Mouse (Mus musculus): Measurements from ENCODE around the gene Enpp4. TPM values are rescaled to one million over a fixed set of nuclear protein-coding genes. Genes with fewer than 3 reads are reported as not detected.
A peak's percentile ranks its signal among the peaks of the same experiment; 100 is the strongest.

Gene Enpp4
- polyA plus RNA-seq, 1 experiment from 2014 or later, result 2.9 TPM

GRCm38 (mm10) chr17:44078631-44079350 is 26.8 kb downstream of the Enpp4 start, which contains the start of gene Enpp5:
Gene Enpp5, plus strand, starts transcription at chr17:44078813.
- Histone ChIP-seq H3K27me3 (ENCODE audit: poor library complexity, severe bottlenecking) (peaks cover 15% of the 10 kb centered on the region), H3K4me3 (peak within 1 kb of the TSS; percentile 63), H3K36me3 (replicated peaks) (0 out of 2 replicates have a peak, but pooled peaks cover 8% of the 10 kb centered on the region), H3K27ac (peak within 1 kb of the TSS; percentile 78), H3K9me3 (no peaks in the 10 kb centered on the region), H3K4me1 (peaks cover 13% of the 10 kb centered on the region)
- WGBS, result under 1% methylated on average over 31 of the region's 31 CpGs
- peak; percentile 76 for DNase-seq (ENCODE audit: extremely low spot score, low spot score)

GRCm38 (mm10) chr17:44077843-44078160 is 27.8 kb downstream of the Enpp4 start:
- peaks cover 13% of the 10 kb centered on the region for H3K4me1 ChIP-seq
- 71% methylated on average over 2 of the region's 2 CpGs for WGBS
- H3K9me3 ChIP-seq, result no peaks in the 10 kb centered on the region
- peaks cover 15% of the 10 kb centered on the region for H3K27me3 ChIP-seq (ENCODE audit: poor library complexity, severe bottlenecking)
- no peak overlapping the region for H3K27ac ChIP-seq
- H3K36me3 ChIP-seq (replicated peaks), result 0 out of 2 replicates have a peak, but pooled peaks cover 8% of the 10 kb centered on the region
- no peak for DNase-seq (ENCODE audit: extremely low spot score, low spot score)
- no peak overlapping the region for H3K4me3 ChIP-seq

GRCm38 (mm10) chr17:44077146-44077842 is 28.3 kb downstream of the Enpp4 start:
- WGBS, result 86% methylated on average over 12 of the region's 12 CpGs
- Histone ChIP-seq H3K36me3 (replicated peaks) (0 out of 2 replicates have a peak, but pooled peaks cover 8% of the 10 kb centered on the region), H3K27ac (no peak overlapping the region), H3K4me1 (peaks cover 13% of the 10 kb centered on the region), H3K9me3 (no peaks in the 10 kb centered on the region), H3K4me3 (no peak overlapping the region), H3K27me3 (ENCODE audit: poor library complexity, severe bottlenecking) (peaks cover 15% of the 10 kb centered on the region)
- DNase-seq (ENCODE audit: extremely low spot score, low spot score), result no peak

- Histone ChIP-seq H3K4me1 (peaks cover 13% of the 10 kb centered on the region), H3K9me3 (no peaks in the 10 kb centered on the region), H3K27ac (no peak overlapping the region), H3K36me3 (replicated peaks) (0 out of 2 replicates have a peak, but pooled peaks cover 2% of the 10 kb centered on the region), H3K27me3 (ENCODE audit: poor library complexity, severe bottlenecking) (peaks cover 15% of the 10 kb centered on the region), H3K4me3 (no peak overlapping the region)
- WGBS, result 60% methylated on average over 6 of the region's 6 CpGs
- DNase-seq (ENCODE audit: extremely low spot score, low spot score), result peak; percentile 15
Measured at GRCm38 (mm10) chr17:44076051-44076680, 29.4 kb downstream of the Enpp4 start.

- Histone ChIP-seq H3K4me3 (no peak overlapping the region), H3K4me1 (peaks cover 13% of the 10 kb centered on the region), H3K27me3 (ENCODE audit: poor library complexity, severe bottlenecking) (peaks cover 15% of the 10 kb centered on the region), H3K9me3 (no peaks in the 10 kb centered on the region), H3K27ac (no peak overlapping the region), H3K36me3 (replicated peaks) (no peaks in the 10 kb centered on the region)
- WGBS, result 82% methylated on average over 3 of the region's 3 CpGs
- DNase-seq (ENCODE audit: extremely low spot score, low spot score), result no peak
Measured at GRCm38 (mm10) chr17:44075601-44076000, 30.0 kb downstream of the Enpp4 start.

- DNase-seq (ENCODE audit: extremely low spot score, low spot score), result no peak
- H3K27ac ChIP-seq, result no peak overlapping the region
- no peaks in the 10 kb centered on the region for H3K36me3 ChIP-seq (replicated peaks)
Measured at GRCm38 (mm10) chr17:44071680-44072079, 33.9 kb downstream of the Enpp4 start.

GRCm38 (mm10) chr17:44068876-44069275 is 36.7 kb downstream of the Enpp4 start:
- H3K4me3 ChIP-seq, result no peak overlapping the region
- no peaks in the 10 kb centered on the region for H3K27me3 ChIP-seq (ENCODE audit: poor library complexity, severe bottlenecking)
- 84% methylated on average over 6 of the region's 6 CpGs for WGBS
- no peak for DNase-seq (ENCODE audit: extremely low spot score, low spot score)
- no peak overlapping the region for H3K27ac ChIP-seq
- no peaks in the 10 kb centered on the region for H3K36me3 ChIP-seq (replicated peaks)
- H3K9me3 ChIP-seq, result no peaks in the 10 kb centered on the region
- no peaks in the 10 kb centered on the region for H3K4me1 ChIP-seq

More at GRCm38 (mm10) chr17:44071680-44072079, 33.9 kb downstream of the Enpp4 start:
- Histone ChIP-seq H3K4me1 (no peaks in the 10 kb centered on the region), H3K4me3 (no peak overlapping the region), H3K9me3 (no peaks in the 10 kb centered on the region), H3K27me3 (ENCODE audit: poor library complexity, severe bottlenecking) (no peaks in the 10 kb centered on the region)

- H3K9me3 ChIP-seq, result no peaks in the 10 kb centered on the region
- no peak for DNase-seq (ENCODE audit: extremely low spot score, low spot score)
- 79% methylated on average over 5 of the region's 5 CpGs for WGBS
- no peaks in the 10 kb centered on the region for H3K27me3 ChIP-seq (ENCODE audit: poor library complexity, severe bottlenecking)
- no peak overlapping the region for H3K27ac ChIP-seq
- H3K4me1 ChIP-seq, result no peaks in the 10 kb centered on the region
- H3K36me3 ChIP-seq (replicated peaks), result no peaks in the 10 kb centered on the region
- H3K4me3 ChIP-seq, result no peak overlapping the region
Measured at GRCm38 (mm10) chr17:44061289-44061890, 44.2 kb downstream of the Enpp4 start.

GRCm38 (mm10) chr17:44060781-44061180 is 44.8 kb downstream of the Enpp4 start:
- no peak for DNase-seq (ENCODE audit: extremely low spot score, low spot score)

GRCm38 (mm10) chr17:44058145-44058544 is 47.5 kb downstream of the Enpp4 start:
- Histone ChIP-seq H3K36me3 (replicated peaks) (no peaks in the 10 kb centered on the region), H3K4me3 (no peak overlapping the region), H3K27me3 (ENCODE audit: poor library complexity, severe bottlenecking) (no peaks in the 10 kb centered on the region), H3K27ac (no peak overlapping the region), H3K4me1 (no peaks in the 10 kb centered on the region), H3K9me3 (no peaks in the 10 kb centered on the region)
- DNase-seq (ENCODE audit: extremely low spot score, low spot score), result no peak

More at GRCm38 (mm10) chr17:44060781-44061180, 44.8 kb downstream of the Enpp4 start:
- Histone ChIP-seq H3K36me3 (replicated peaks) (no peaks in the 10 kb centered on the region), H3K4me1 (no peaks in the 10 kb centered on the region), H3K27me3 (ENCODE audit: poor library complexity, severe bottlenecking) (no peaks in the 10 kb centered on the region), H3K27ac (no peak overlapping the region), H3K9me3 (no peaks in the 10 kb centered on the region), H3K4me3 (no peak overlapping the region)
- WGBS, result 91% methylated on average over 1 of the region's 1 CpGs

- Histone ChIP-seq H3K4me1 (no peaks in the 10 kb centered on the region), H3K36me3 (replicated peaks) (no peaks in the 10 kb centered on the region), H3K9me3 (no peaks in the 10 kb centered on the region), H3K27me3 (ENCODE audit: poor library complexity, severe bottlenecking) (no peaks in the 10 kb centered on the region), H3K4me3 (no peak overlapping the region), H3K27ac (no peak overlapping the region)
- 91% methylated on average over 1 of the region's 1 CpGs for WGBS
- DNase-seq (ENCODE audit: extremely low spot score, low spot score), result no peak
Measured at GRCm38 (mm10) chr17:44057123-44057522, 48.5 kb downstream of the Enpp4 start.

GRCm38 (mm10) chr17:44053427-44053826 is 52.2 kb downstream of the Enpp4 start:
- Histone ChIP-seq H3K4me3 (no peak overlapping the region), H3K9me3 (no peaks in the 10 kb centered on the region), H3K27ac (no peak overlapping the region), H3K36me3 (replicated peaks) (no peaks in the 10 kb centered on the region), H3K4me1 (no peaks in the 10 kb centered on the region), H3K27me3 (ENCODE audit: poor library complexity, severe bottlenecking) (no peaks in the 10 kb centered on the region)
- WGBS, result 82% methylated on average over 4 of the region's 4 CpGs
- no peak for DNase-seq (ENCODE audit: extremely low spot score, low spot score)
